Mouse (Mus musculus) midbrain, postnatal 0 days (tissue): Measurements from ENCODE around the gene Pdia6. TPM values are rescaled to one million over a fixed set of nuclear protein-coding genes. Genes with fewer than 3 reads are reported as not detected.
A peak's percentile ranks its signal among the peaks of the same experiment; 100 is the strongest.

Experiments used
- ATAC-seq: fragments of 200-750 bp; cut with Nextera tagmentation; 2 replicates; pipeline ENCODE4 v1.8.0; 2017; ENCODE audit warnings: moderate number of reproducible peaks, mild to moderate bottlenecking, moderate TSS enrichment, moderate library complexity; ENCODE audit not compliant: low FRiP score
- DNase-seq: peaks from one replicate; pipeline ENCODE4 v3.0.0-alpha.2; 2015; ENCODE audit warnings: low spot score
- H3K27ac ChIP-seq: fragments of 300-500 bp; sonication (generic); 2 replicates; pipeline ENCODE4 v1.5.1; 2014; ENCODE audit warnings: low read depth, mild to moderate bottlenecking, low read length, mixed read lengths
- H3K27me3 ChIP-seq: fragments of 300-500 bp; sonication (generic); 2 replicates; pipeline ENCODE4 v1.6.1; 2014; ENCODE audit warnings: low read length, control low read depth, mixed read lengths; ENCODE audit not compliant: insufficient read depth
- H3K36me3 ChIP-seq: fragments of 300-500 bp; sonication (generic); 2 replicates; pipeline ENCODE4 v1.6.1; 2014; ENCODE audit warnings: low read length, control low read depth, mixed read lengths; ENCODE audit not compliant: insufficient read depth
- H3K4me1 ChIP-seq: fragments of 300-500 bp; sonication (generic); 2 replicates; pipeline ENCODE4 v1.6.1; 2014; ENCODE audit warnings: mild to moderate bottlenecking, control low read depth, antibody characterized with exemption, low read length, mixed read lengths; ENCODE audit not compliant: insufficient read depth
- H3K4me2 ChIP-seq: fragments of 300-500 bp; sonication (generic); 2 replicates; pipeline ENCODE4 v1.6.1; 2014; ENCODE audit warnings: low read depth, mild to moderate bottlenecking, low read length, mixed read lengths; ENCODE audit not compliant: poor library complexity, severe bottlenecking
- H3K4me3 ChIP-seq: fragments of 300-500 bp; sonication (generic); 2 replicates; pipeline ENCODE4 v1.5.1; 2014; ENCODE audit warnings: low read depth, mild to moderate bottlenecking, low read length, moderate library complexity
- H3K9ac ChIP-seq: fragments of 300-500 bp; sonication (generic); replicated peaks from 2 replicates; pipeline ENCODE4 v1.6.1; 2014; ENCODE audit warnings: mild to moderate bottlenecking, low read length, moderate library complexity, mixed read lengths; ENCODE audit not compliant: poor library complexity, severe bottlenecking
- H3K9me3 ChIP-seq: fragments of 300-500 bp; sonication (generic); 2 replicates; pipeline ENCODE4 v1.6.1; 2016; ENCODE audit warnings: low read length, control low read depth
- CTCF ChIP-seq: IDR thresholded peaks from 2 replicates; pipeline ENCODE4 v1.5.1; 2016; ENCODE audit warnings: antibody characterized with exemption, mild to moderate bottlenecking
- WGBS: fragments of 180-500 bp; shearing (Covaris S2); extraction: QIAGEN DNeasy Blood & Tissue Kit; methylation state at CpG from one replicate; pipeline ENCODE4 v1.1.7; 2014; 5-methylcytosine and 5-hydroxymethylcytosine counted together
- polyA plus RNA-seq: library from polyadenylated mRNA; unstranded; fragments of >200 nt; fragmentation: Nextera tagmentation; extraction: Ambion mirVana; gene quantifications from 2 replicates; pipeline ENCODE4 v1.2.1, GENCODE M21; 2015
- total RNA-seq: library from RNA; depleted of rRNA; stranded (reverse); fragments of >200 nt; gene quantifications from 2 replicates; pipeline ENCODE4 v1.2.3, GENCODE M21; 2014; rRNA removed

Gene Pdia6
- 85.4 and 116 TPM in 2 replicates for total RNA-seq
- polyA plus RNA-seq = 184 and 188 TPM in 2 replicates

DNA sequence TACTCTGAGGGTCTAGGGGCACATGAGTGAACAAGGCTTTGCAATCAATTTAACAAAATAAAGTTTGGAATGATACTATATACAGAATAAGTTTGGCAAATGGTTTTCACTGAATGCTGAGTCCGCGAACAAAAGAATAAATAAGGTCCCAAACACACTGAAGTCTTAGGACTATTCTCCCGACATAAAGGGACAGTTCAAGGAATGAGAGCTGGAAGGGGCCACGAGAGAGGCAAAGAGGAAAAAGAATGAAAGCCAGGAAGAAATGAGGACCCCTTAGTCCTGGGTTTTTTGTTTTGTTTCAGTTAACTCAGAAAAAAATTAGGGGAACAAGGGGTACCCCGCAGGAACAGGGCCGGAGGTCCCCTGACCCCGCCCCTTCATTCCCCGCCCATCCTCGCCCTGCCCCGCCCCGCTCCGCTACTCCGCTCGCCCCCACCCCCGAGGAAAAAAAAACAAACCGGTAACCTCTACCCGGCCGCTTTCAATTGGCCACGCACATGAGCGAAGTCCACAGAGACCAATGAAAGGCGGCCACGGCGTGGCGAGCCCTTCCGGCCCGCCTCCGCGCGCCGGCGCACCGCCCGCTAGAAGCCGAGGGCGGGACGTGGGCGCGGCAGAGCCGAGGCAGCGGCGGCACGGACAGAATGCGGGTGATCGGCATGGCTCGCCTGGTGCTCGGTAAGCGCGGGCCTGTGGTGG lies at the start of gene Pdia6:
TSS of gene Pdia6 (plus strand) at position 575 of the 702 bp plus-strand sequence.
- no peak for TF ChIP-seq CTCF
- Histone ChIP-seq H3K4me3 (peak within 1 kb of the TSS; percentile 98), H3K9me3 (no peaks in the 10 kb centered on the region), H3K27me3 (no peaks in the 10 kb centered on the region), H3K4me1 (peaks cover 6% of the 10 kb centered on the region), H3K4me2 (peak within 1 kb of the TSS; percentile 62), H3K9ac (peak within 1 kb of the TSS; percentile 81), H3K36me3 (peaks cover 8% of the 10 kb centered on the region), H3K27ac (peak within 1 kb of the TSS; percentile 77)
- ATAC-seq (peak; percentile 99), DNase-seq (peak; percentile 96)
- WGBS = 1% methylated on average over 45 of the region's 48 CpGs

DNA sequence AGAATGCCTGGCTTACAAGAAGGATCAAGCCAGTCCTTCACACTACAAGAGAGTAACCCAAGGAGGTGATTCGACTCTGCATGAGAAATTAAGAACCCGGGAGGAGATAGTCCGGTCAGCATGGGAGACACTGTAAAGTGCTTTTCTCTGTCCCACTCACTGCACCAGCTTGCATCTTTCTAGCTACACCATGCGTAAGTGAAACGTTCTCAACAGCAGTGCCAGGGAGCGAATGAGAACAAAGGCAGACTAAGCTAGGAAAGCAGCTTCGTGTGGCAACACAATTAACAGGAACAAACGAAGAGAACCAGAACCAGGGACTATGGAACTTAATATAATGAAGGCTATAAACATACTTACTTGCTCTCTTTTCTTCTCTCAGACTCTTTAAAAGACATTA lies 48.0 kb upstream of the Pdia6 start:
- Histone ChIP-seq H3K27ac (no peak overlapping the region), H3K9ac (no peak overlapping the region), H3K4me3 (no peak overlapping the region), H3K4me1 (no peaks in the 10 kb centered on the region), H3K9me3 (no peaks in the 10 kb centered on the region), H3K36me3 (no peaks in the 10 kb centered on the region), H3K4me2 (no peak overlapping the region), H3K27me3 (no peaks in the 10 kb centered on the region)
- ATAC-seq = no peak
- 47% methylated on average over 8 of the region's 8 CpGs for WGBS
- no peak for DNase-seq
- TF ChIP-seq CTCF = no peak

DNA sequence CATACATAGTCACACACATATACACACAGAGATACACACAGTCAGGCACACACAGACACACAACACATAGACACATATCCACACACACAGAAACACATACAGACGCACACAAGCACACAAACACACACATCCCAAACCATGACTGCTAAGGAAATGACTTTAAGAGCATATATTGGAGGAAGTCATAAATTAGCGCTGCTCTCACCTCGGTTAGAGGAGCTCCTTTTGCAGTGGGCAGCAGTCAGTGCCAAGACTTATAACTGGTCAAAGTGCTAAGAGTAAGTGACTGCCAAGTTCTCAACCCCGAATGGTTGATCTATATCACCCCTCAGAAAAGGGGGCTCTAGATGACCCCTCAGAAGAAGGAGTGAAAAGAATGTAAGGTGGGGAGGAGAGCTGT lies 47.2 kb upstream of the Pdia6 start:
- 79% methylated on average over 4 of the region's 4 CpGs for WGBS
- no peak for TF ChIP-seq CTCF
- no peak overlapping the region for H3K27ac ChIP-seq
- H3K4me2 ChIP-seq = no peak overlapping the region
- no peaks in the 10 kb centered on the region for H3K36me3 ChIP-seq
- ATAC-seq = no peak
- DNase-seq = no peak
- H3K9me3 ChIP-seq = no peaks in the 10 kb centered on the region
- H3K4me1 ChIP-seq = no peaks in the 10 kb centered on the region
- no peak overlapping the region for H3K4me3 ChIP-seq
- H3K27me3 ChIP-seq = no peaks in the 10 kb centered on the region
- H3K9ac ChIP-seq = no peak overlapping the region

DNA sequence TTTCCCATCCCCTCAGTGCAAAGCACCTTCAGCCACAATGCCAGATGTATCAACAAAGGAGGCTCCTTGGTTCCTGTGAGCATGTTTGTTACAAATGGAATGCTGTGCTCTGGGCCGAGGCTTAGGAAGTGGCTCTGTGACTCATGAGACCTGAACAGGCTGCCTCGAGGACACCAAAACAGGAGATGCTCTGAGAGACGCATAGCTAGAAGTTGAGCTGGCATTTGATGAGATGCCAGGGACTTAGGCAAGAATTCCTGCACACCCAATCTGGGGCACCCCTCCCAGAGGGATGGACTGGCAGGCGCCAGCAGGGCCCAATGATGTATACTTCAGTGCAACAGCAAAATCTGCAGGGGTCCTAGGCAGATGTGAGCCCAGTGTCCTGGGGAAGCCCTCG lies 45.7 kb upstream of the Pdia6 start:
- Histone ChIP-seq H3K27me3 (no peaks in the 10 kb centered on the region), H3K9ac (no peak overlapping the region), H3K36me3 (no peaks in the 10 kb centered on the region), H3K27ac (no peak overlapping the region), H3K9me3 (no peaks in the 10 kb centered on the region), H3K4me3 (no peak overlapping the region), H3K4me2 (no peak overlapping the region), H3K4me1 (no peaks in the 10 kb centered on the region)
- 71% methylated on average over 5 of the region's 5 CpGs for WGBS
- DNase-seq (no peak), ATAC-seq (no peak)
- TF ChIP-seq CTCF = no peak

DNA sequence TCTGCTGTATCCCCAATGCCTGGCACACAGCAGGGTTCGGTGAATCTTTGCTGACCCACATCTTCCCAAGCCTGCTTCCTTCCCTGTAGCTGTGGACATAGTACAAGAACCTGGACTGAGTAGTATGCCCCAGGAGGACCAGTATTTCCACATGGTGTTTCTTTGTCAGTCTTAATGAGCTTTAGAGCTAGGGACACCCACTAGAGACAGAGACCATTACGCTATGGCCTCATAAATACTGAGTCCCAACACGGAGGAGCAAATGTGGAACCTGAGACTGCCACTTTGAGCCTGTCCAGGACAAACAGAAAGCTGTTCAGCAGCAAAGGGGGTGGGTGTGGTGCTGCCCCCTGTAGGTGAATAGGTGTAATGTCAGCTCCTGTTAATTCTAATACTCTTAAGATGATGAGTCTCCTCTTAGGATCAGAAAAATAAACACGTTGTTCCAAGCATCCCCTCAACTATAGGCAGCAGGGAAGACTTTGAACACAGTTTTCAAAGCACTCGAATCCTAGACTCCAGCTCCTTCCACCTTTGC lies 44.4 kb upstream of the Pdia6 start:
- DNase-seq (no peak), ATAC-seq (no peak; the same call in 1 of the 2 replicates)
- Histone ChIP-seq H3K4me1 (no peaks in the 10 kb centered on the region), H3K27me3 (no peaks in the 10 kb centered on the region), H3K27ac (no peak overlapping the region), H3K36me3 (no peaks in the 10 kb centered on the region), H3K4me3 (no peak overlapping the region), H3K9ac (no peak overlapping the region), H3K9me3 (no peaks in the 10 kb centered on the region), H3K4me2 (no peak overlapping the region)
- TF ChIP-seq CTCF = peak; percentile 63
- WGBS = 53% methylated on average over 5 of the region's 5 CpGs

DNA sequence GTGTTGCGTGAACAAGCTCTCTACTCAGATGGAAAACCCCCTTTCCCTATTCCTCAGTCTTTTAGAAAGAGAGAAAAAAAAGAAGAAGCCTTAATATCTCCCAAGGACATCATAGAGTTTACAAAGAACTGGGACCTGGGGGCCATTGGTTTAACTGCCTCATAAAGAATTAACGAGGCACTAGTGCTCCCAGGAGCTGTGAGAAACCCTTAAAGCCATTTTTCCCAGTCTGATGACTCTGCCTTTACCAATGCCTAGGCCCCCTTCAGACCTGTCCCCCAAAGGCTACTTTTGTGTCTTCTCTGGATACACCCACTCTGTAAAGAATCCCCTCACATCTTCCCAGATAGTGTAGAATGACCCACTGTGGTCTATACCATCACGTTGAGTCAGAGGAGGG lies 43.3 kb upstream of the Pdia6 start:
- DNase-seq (no peak), ATAC-seq (no peak)
- Histone ChIP-seq H3K9me3 (no peaks in the 10 kb centered on the region), H3K4me3 (no peak overlapping the region), H3K4me2 (no peak overlapping the region), H3K36me3 (no peaks in the 10 kb centered on the region), H3K27me3 (no peaks in the 10 kb centered on the region), H3K9ac (no peak overlapping the region), H3K27ac (no peak overlapping the region), H3K4me1 (no peaks in the 10 kb centered on the region; the same call in 1 of the 2 replicates)
- 67% methylated on average over 3 of the region's 3 CpGs for WGBS
- TF ChIP-seq CTCF = no peak
